Mouse (Mus musculus): ENCODE results near the gene Zfhx3. TPM values are rescaled to one million over a fixed set of nuclear protein-coding genes. Genes with fewer than 3 reads are reported as not detected.

Gene Zfhx3
- polyA plus RNA-seq, 1 experiment from 2014 or later: 13.9 TPM

DNA sequence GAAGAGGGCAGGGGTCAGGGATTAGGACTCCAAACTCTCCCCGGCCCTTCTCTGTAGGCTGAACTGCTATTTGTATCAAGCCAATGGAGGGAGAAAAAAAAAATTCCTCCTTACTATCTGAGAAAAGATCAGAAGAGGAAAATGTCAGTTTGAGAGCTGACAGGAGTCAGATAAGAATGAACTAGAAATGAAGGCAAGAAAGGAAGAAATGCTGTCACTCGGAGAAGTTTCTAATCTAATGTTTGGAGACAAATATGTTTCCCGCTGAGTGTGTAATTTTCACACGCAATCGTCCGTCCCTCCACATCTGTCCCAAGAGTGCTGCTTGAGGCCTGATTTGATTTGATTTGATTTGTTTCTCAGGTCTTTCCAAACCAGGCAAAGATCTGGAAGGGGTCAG lies 639.1 kb downstream of the Zfhx3 start:
- H3K36me3 ChIP-seq: no peaks in the 10 kb centered on the region
- WGBS: 72% methylated on average over 6 of the region's 6 CpGs
- ATAC-seq (ENCODE audit: insufficient number of reproducible peaks, low FRiP score, low TSS enrichment, low read depth): no peak

DNA sequence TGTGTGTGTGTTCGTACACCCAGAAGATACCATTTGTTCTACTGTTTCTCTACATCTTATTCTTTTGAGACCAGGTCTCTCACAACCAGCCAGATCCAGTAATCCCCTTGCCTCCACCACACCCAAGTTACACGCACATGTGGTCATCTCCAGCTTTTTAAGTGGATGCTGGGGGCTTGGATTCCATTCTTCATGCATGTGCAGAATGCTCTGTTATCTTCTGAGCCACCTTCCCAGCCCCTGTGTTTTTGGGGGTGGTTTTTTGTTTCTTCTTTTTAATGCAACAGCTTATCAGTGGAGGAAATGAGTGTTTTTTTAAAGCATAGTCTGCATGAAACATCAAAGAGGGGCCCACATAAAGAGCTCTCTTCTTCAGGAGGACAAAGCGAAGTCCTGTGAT lies 639.8 kb downstream of the Zfhx3 start:
- Histone ChIP-seq H3K4me2 (replicated peaks) (no peak overlapping the region), H3K27ac (replicated peaks) (no peak overlapping the region), H3K9me3 (replicated peaks) (no peaks in the 10 kb centered on the region), H3K9ac (no peak overlapping the region), H3K4me3 (replicated peaks) (no peak overlapping the region), H3K4me1 (peaks cover 17% of the 10 kb centered on the region), H3K36me3 (no peaks in the 10 kb centered on the region), H3K27me3 (peaks cover under 1% of the 10 kb centered on the region; the same call in 1 of the 2 replicates)
- 82% methylated on average over 3 of the region's 3 CpGs for WGBS
- no peak for ATAC-seq (ENCODE audit: insufficient number of reproducible peaks, low FRiP score, low TSS enrichment, low read depth)

More for the DNA sequence above, 639.1 kb downstream of the Zfhx3 start:
- Histone ChIP-seq H3K4me3 (replicated peaks) (no peak overlapping the region), H3K27me3 (peaks cover 3% of the 10 kb centered on the region; the same call in 1 of the 2 replicates), H3K9ac (no peak overlapping the region), H3K9me3 (replicated peaks) (no peaks in the 10 kb centered on the region), H3K27ac (replicated peaks) (no peak overlapping the region), H3K4me1 (peaks cover 19% of the 10 kb centered on the region), H3K4me2 (replicated peaks) (no peak overlapping the region)

DNA sequence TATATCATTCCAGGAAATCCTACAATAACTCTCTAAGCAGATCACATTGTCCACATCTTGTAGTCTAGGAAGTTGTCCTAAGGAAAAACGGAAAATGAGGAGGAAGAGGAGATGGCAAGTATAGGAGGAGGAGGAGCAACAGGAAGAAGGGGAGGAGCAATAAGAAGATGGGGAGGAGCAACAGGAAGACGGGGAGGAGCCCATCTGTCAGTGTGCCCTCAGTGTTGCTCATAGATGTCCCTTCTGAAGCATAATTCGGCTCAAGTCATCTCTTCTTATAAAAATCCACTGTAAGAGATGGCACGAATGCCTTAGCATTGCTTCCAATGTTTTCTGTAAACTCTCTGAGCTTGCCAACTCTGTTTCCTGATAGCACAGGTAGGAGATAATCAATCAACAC lies 640.8 kb downstream of the Zfhx3 start:
- H3K9me3 ChIP-seq (replicated peaks): no peaks in the 10 kb centered on the region
- 73% methylated on average over 4 of the region's 4 CpGs for WGBS

DNA sequence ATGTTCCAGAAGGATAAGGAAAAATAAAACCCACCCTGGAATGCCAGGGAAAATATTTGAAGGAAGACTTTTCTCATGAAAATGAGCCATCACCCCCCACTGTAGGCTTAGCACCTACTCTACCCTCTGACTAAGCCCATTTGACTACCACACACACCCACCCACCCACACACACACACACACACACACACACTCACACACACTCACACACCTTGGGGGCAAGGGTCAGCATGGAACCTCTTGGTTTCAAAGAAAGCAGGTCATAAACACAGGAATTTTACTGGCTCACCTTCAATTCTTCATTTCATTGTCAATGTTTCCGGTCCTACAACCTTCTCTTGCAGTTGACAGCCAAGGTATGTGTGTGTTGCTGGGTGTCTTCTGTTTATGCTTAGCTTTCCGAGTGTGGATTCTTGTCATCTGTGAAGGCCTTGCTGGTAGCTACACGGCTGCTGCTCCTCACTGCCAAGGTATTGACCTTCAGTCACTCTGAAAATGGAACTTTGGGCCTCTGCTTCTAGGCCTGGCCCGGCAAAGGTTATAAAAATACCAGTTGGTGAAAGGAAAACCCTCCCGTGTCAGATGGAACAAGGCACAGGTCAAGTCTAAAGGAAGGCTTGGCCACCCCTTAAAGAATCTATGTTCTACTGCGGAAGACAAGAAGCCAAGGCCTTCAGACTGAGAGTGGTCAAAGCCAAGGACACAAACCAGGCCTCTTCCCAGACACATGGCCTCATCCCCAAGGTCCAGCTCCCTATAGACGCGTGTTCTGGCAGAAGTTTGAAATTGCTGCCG lies 641.6 kb downstream of the Zfhx3 start:
- WGBS: 66% methylated on average over 9 of the region's 9 CpGs
- no peak for ATAC-seq (ENCODE audit: insufficient number of reproducible peaks, low FRiP score, low TSS enrichment, low read depth)

More for the DNA sequence above, 640.8 kb downstream of the Zfhx3 start:
- no peaks in the 10 kb centered on the region for H3K36me3 ChIP-seq
- H3K9ac ChIP-seq: no peak overlapping the region
- ATAC-seq (ENCODE audit: insufficient number of reproducible peaks, low FRiP score, low TSS enrichment, low read depth): no peak
- H3K4me1 ChIP-seq: peaks cover 11% of the 10 kb centered on the region; the same call in 1 of the 2 replicates
- no peak overlapping the region for H3K27ac ChIP-seq (replicated peaks)
- H3K27me3 ChIP-seq: no peaks in the 10 kb centered on the region
- H3K4me3 ChIP-seq (replicated peaks): no peak overlapping the region
- no peak overlapping the region for H3K4me2 ChIP-seq (replicated peaks)

DNA sequence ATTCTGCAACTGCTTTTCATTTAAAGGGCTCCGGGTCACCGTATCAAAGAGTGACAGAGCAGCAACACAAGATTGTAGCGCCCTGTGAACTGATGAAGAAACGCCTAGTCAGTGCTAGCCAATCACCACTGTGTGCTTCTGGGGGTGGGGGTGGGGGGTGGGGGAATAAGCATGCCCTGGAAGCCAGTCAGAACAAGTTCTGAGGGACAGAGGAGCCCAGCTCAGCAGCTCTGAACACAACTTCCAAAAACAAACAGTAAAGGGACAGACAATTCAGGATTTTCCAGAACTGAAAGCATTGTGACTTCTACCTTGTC lies 642.2 kb downstream of the Zfhx3 start:
- H3K36me3 ChIP-seq: no peaks in the 10 kb centered on the region
- H3K9ac ChIP-seq: no peak overlapping the region
- no peaks in the 10 kb centered on the region for H3K27me3 ChIP-seq
- H3K4me3 ChIP-seq (replicated peaks): no peak overlapping the region
- 31% methylated on average over 4 of the region's 4 CpGs for WGBS
- no peaks in the 10 kb centered on the region for H3K9me3 ChIP-seq (replicated peaks)
- ATAC-seq (ENCODE audit: insufficient number of reproducible peaks, low FRiP score, low TSS enrichment, low read depth): no peak
- H3K4me2 ChIP-seq (replicated peaks): no peak overlapping the region
- 0 out of 2 replicates have a peak, but pooled peaks cover 3% of the 10 kb centered on the region for H3K4me1 ChIP-seq
- H3K27ac ChIP-seq (replicated peaks): no peak overlapping the region; the same call in 1 of the 2 replicates

More for the DNA sequence above, 641.6 kb downstream of the Zfhx3 start:
- no peak overlapping the region for H3K4me2 ChIP-seq (replicated peaks)
- H3K4me3 ChIP-seq (replicated peaks): no peak overlapping the region
- H3K9me3 ChIP-seq (replicated peaks): no peaks in the 10 kb centered on the region
- no peak overlapping the region for H3K27ac ChIP-seq (replicated peaks)
- no peak overlapping the region for H3K9ac ChIP-seq
- 0 out of 2 replicates have a peak, but pooled peaks cover 3% of the 10 kb centered on the region for H3K4me1 ChIP-seq
- H3K27me3 ChIP-seq: no peaks in the 10 kb centered on the region
- no peaks in the 10 kb centered on the region for H3K36me3 ChIP-seq

DNA sequence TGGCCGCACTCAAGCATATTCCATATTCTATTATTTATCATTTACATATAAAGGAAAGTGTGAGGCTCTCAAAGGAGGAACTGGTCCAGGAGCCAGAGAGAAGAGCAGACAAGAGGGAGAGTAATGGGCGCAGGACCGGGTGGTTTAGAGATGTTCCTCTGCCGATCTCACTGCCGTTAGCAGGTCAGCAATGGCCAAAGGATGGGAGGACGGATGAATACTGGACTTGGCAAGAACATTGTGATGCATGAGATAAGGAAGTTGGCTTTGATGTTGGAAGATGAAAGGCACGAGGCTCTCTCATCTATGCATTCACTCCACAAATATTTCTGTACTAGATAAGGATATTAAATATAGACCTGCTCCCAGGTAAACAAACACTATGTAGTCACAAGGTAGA lies 648.6 kb downstream of the Zfhx3 start:
- H3K36me3 ChIP-seq: no peaks in the 10 kb centered on the region
- no peak overlapping the region for H3K4me2 ChIP-seq (replicated peaks)
- no peak overlapping the region for H3K27ac ChIP-seq (replicated peaks)
- 90% methylated on average over 7 of the region's 7 CpGs for WGBS
- H3K4me1 ChIP-seq: peaks cover 25% of the 10 kb centered on the region
- no peaks in the 10 kb centered on the region for H3K9me3 ChIP-seq (replicated peaks)
- no peak overlapping the region for H3K4me3 ChIP-seq (replicated peaks)
- no peak for ATAC-seq (ENCODE audit: insufficient number of reproducible peaks, low FRiP score, low TSS enrichment, low read depth)
- H3K9ac ChIP-seq: no peak overlapping the region
- H3K27me3 ChIP-seq: no peaks in the 10 kb centered on the region

DNA sequence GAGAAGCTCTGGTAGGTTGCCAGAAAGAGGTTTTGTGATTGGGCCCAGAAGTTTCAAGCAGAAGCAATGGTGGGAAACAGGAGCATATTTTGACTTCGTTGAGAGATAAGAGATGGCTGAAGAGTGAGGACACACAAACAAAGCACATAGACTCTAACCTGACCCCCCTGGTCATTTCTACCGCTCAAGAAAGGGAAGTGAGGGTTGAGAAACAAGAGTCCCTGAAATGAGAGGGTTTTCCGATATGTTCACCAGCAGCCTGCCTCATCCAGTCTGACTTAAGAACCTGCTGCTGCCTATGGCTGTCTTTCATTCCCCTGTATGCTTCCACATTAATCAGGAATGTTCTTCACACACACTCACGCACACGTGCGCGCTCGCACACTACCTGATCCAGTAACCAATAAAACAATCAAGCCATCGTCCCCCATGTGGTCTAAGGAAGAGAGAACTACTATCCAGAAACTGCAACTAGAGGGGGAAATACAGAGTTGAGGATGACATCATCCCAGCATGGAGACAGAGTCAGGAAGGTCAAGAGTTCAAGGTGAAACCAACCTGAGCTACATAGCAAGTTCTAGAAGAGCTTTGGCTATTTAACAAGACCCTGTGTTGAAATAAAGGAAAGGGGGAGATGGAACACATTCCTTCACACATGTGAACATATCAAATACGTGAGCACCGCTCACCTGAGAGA lies 649.7 kb downstream of the Zfhx3 start:
- 90% methylated on average over 11 of the region's 11 CpGs for WGBS
- Histone ChIP-seq H3K36me3 (no peaks in the 10 kb centered on the region), H3K4me2 (replicated peaks) (no peak overlapping the region), H3K9me3 (replicated peaks) (no peaks in the 10 kb centered on the region), H3K4me3 (replicated peaks) (no peak overlapping the region), H3K27ac (replicated peaks) (no peak overlapping the region), H3K9ac (no peak overlapping the region), H3K4me1 (peaks cover 25% of the 10 kb centered on the region), H3K27me3 (no peaks in the 10 kb centered on the region)
- no peak for ATAC-seq (ENCODE audit: insufficient number of reproducible peaks, low FRiP score, low TSS enrichment, low read depth)

DNA sequence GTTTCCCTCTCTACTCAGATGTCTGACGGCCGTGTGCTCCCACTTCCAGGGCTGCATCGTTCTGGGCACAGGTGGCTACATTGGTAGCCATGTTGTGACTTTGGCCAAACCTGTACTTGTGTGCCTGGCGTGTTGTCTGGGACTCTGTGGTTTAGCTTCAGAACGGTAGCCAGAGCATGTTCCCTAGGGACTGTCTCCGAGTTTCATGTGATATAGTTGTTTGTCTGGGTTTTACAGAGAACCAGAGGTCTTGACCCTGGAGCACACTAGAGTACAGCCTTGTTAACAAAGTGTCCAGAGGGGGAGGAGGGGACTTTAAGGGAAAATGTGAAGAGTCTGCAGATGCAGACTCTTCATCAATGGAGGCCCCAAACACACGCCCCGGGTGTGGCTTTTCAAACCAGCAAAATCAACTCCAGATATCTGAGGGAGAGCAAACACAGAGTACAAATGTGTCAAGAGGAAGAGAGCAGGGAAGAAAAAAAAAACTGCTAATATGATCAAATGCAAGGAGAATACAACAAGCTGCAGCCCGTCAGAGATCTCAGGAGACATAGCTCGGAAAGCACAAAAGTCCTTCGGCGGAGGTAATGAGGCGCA lies 650.6 kb downstream of the Zfhx3 start:
- ATAC-seq (ENCODE audit: insufficient number of reproducible peaks, low FRiP score, low TSS enrichment, low read depth): no peak
- no peaks in the 10 kb centered on the region for H3K27me3 ChIP-seq
- H3K4me3 ChIP-seq (replicated peaks): no peak overlapping the region
- peak overlapping the region; percentile 27; the same call in 1 of the 2 replicates for H3K4me2 ChIP-seq (replicated peaks)
- no peak overlapping the region for H3K9ac ChIP-seq
- no peaks in the 10 kb centered on the region for H3K36me3 ChIP-seq
- peak overlapping the region; percentile 78 for H3K27ac ChIP-seq (replicated peaks)
- WGBS: 27% methylated on average over 13 of the region's 13 CpGs
- H3K9me3 ChIP-seq (replicated peaks): no peaks in the 10 kb centered on the region
- peaks cover 25% of the 10 kb centered on the region for H3K4me1 ChIP-seq

DNA sequence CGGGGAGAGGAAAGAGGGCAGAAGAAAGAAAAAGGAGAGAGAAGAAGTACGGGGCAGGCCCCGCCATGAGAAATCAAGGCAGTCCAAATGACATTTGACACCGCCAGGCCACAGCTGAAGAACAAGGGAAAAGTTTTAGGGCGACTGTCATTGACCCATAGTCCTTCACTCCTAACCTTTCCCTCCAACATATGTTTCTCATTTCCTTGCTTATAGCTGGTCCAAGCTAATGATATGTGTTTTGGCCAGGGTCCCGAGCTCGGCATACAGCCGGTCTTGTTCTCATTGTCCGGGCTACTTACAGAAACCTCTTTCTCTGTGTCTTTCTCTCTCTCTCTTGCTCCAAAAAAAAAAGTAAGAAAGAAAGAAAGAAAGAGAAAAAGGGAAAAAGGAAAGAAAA lies 651.4 kb downstream of the Zfhx3 start:
- Histone ChIP-seq H3K4me1 (peaks cover 32% of the 10 kb centered on the region), H3K9ac (no peak overlapping the region), H3K4me3 (replicated peaks) (no peak overlapping the region), H3K36me3 (no peaks in the 10 kb centered on the region), H3K4me2 (replicated peaks) (peak overlapping the region; percentile 27), H3K27ac (replicated peaks) (peak overlapping the region; percentile 78), H3K9me3 (replicated peaks) (no peaks in the 10 kb centered on the region), H3K27me3 (no peaks in the 10 kb centered on the region)
- WGBS: 25% methylated on average over 9 of the region's 9 CpGs
- peak; percentile 72; the same call in 1 of the 2 replicates for ATAC-seq (ENCODE audit: insufficient number of reproducible peaks, low FRiP score, low TSS enrichment, low read depth)

DNA sequence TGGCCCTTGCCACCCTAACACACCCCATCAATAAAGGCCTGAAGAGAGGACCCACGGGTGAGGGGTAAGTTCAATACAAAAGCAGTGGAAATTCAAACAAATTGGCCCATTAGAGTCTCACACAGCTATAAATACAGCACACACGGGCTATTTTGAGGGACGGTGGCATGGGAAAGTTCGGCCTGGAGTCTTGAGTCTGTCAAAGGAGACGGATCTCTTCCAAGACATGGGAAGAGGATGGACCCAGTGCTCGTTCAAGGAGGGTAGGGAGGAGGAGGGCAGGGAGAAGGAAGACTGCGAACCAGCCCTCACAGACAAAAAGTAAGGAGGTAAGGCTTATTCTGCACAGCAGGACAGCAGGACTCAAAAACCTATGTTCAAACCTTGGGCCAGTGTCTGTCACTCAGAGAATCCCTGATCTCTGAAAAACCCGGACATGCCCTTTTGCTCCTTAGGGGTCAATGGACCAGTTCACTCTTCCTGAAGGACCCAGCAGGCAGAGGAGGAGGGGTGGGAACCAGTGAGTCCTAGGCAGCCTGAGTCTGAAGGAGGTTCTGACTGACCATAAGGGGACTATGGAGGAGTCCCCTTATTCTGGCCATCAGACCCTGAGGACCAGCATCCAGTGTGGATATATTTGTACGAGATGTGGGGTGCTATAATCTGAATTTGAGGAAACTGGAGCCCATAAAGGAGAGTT lies 652.1 kb downstream of the Zfhx3 start:
- WGBS: 54% methylated on average over 9 of the region's 9 CpGs
- H3K9ac ChIP-seq: no peak overlapping the region
- no peak for ATAC-seq (ENCODE audit: insufficient number of reproducible peaks, low FRiP score, low TSS enrichment, low read depth)

DNA sequence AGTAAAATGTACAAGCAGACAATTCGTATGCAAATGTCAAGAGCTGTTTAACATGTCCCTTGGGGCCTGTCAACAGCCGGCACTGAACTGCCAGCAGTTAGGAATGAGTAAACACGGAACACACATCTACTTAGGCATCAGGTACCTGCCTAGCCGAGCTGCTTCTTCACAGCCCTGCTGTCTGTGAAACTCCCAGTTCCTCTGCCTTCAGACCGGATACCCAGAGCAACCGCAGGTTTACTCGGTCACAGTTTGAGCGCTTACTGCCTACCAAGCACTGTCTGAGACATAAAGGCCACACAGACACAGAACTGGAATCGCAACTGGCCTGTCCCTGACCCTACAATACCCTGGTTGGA lies 652.6 kb downstream of the Zfhx3 start:
- H3K4me2 ChIP-seq (replicated peaks): no peak overlapping the region
- H3K4me1 ChIP-seq: peaks cover 40% of the 10 kb centered on the region
- no peak for ATAC-seq (ENCODE audit: insufficient number of reproducible peaks, low FRiP score, low TSS enrichment, low read depth)
- WGBS: 51% methylated on average over 9 of the region's 9 CpGs
- H3K27me3 ChIP-seq: no peaks in the 10 kb centered on the region
- H3K4me3 ChIP-seq (replicated peaks): no peak overlapping the region
- no peak overlapping the region for H3K27ac ChIP-seq (replicated peaks)
- no peaks in the 10 kb centered on the region for H3K36me3 ChIP-seq
- no peaks in the 10 kb centered on the region for H3K9me3 ChIP-seq (replicated peaks)
- no peak overlapping the region for H3K9ac ChIP-seq

More for the DNA sequence above, 652.1 kb downstream of the Zfhx3 start:
- Histone ChIP-seq H3K27ac (replicated peaks) (peak overlapping the region; percentile 29; the same call in 1 of the 2 replicates), H3K4me1 (peaks cover 38% of the 10 kb centered on the region), H3K4me2 (replicated peaks) (peak overlapping the region; percentile 27; the same call in 1 of the 2 replicates), H3K27me3 (no peaks in the 10 kb centered on the region), H3K4me3 (replicated peaks) (no peak overlapping the region), H3K9me3 (replicated peaks) (no peaks in the 10 kb centered on the region), H3K36me3 (no peaks in the 10 kb centered on the region)
